Mouse (Mus musculus): Measurements from ENCODE around the gene Bco1.

- TF ChIP-seq CTCF (IDR thresholded peaks at IDR 0.05), result no peak
- no peak for TF ChIP-seq EP300 (IDR thresholded peaks at IDR 0.05)
These were observed 44.3 kb upstream of the Bco1 start for GRCm38 (mm10) chr8:117051316-117051715.
